Mouse (Mus musculus) ES-Bruce4 (cell line): ENCODE measurements around the gene Tent4a. TPM values are rescaled to one million over a fixed set of nuclear protein-coding genes. Genes with fewer than 3 reads are reported as not detected.

Experiments used
- H3K27ac ChIP-seq: 2 replicates; pipeline ENCODE4 v1.5.1; 2012; ENCODE audit warnings: low read length, inconsistent platforms; ENCODE audit not compliant: insufficient read depth
- H3K27me3 ChIP-seq: 2 replicates; pipeline ENCODE4 v1.6.1; 2012; ENCODE audit warnings: mild to moderate bottlenecking, low read length, inconsistent platforms; ENCODE audit not compliant: control insufficient read depth, poor library complexity, insufficient read depth, severe bottlenecking
- H3K36me3 ChIP-seq: 2 replicates; pipeline ENCODE4 v1.6.1; 2012; ENCODE audit warnings: inconsistent platforms, mild to moderate bottlenecking, low read length, moderate library complexity; ENCODE audit not compliant: control insufficient read depth, poor library complexity, insufficient read depth, severe bottlenecking
- H3K4me1 ChIP-seq: one replicate; pipeline ENCODE4 v1.8.1; 2011; ENCODE audit warnings: low read length; ENCODE audit not compliant: control insufficient read depth, insufficient read depth
- H3K4me3 ChIP-seq: 2 replicates; pipeline ENCODE4 v1.5.1; 2011; ENCODE audit warnings: low read depth, mild to moderate bottlenecking, low read length
- H3K9ac ChIP-seq: 2 replicates; pipeline ENCODE4 v1.6.1; 2012; ENCODE audit warnings: low read depth, mild to moderate bottlenecking, inconsistent platforms; ENCODE audit not compliant: poor library complexity, severe bottlenecking
- H3K9me3 ChIP-seq: replicated peaks from 2 replicates; pipeline ENCODE4 v1.6.1; 2012; ENCODE audit warnings: mild to moderate bottlenecking, low read length, inconsistent platforms; ENCODE audit not compliant: control insufficient read depth, poor library complexity, insufficient read depth, severe bottlenecking
- CTCF ChIP-seq: IDR thresholded peaks from one replicate; pipeline ENCODE4 v1.8.1; 2011; ENCODE audit warnings: low read depth, low read length
- EP300 ChIP-seq: IDR thresholded peaks from 2 replicates; pipeline ENCODE4 v1.6.1; 2011; ENCODE audit warnings: low read depth, low read length; ENCODE audit not compliant: insufficient read depth
- POLR2A ChIP-seq: IDR thresholded peaks from one replicate; pipeline ENCODE4 v1.8.1; 2011; ENCODE audit warnings: low read length; ENCODE audit not compliant: insufficient read depth
- polyA plus RNA-seq: library from polyadenylated mRNA; stranded (reverse); fragments of >200 nt; gene quantifications from 2 replicates; pipeline ENCODE4 v1.2.4, GENCODE M21; 2011; ENCODE audit warnings: low read depth; ENCODE audit not compliant: missing spikeins, insufficient read depth, insufficient read length

Tent4a gene
- polyA plus RNA-seq, 1 experiment = 34.8 TPM

DNA sequence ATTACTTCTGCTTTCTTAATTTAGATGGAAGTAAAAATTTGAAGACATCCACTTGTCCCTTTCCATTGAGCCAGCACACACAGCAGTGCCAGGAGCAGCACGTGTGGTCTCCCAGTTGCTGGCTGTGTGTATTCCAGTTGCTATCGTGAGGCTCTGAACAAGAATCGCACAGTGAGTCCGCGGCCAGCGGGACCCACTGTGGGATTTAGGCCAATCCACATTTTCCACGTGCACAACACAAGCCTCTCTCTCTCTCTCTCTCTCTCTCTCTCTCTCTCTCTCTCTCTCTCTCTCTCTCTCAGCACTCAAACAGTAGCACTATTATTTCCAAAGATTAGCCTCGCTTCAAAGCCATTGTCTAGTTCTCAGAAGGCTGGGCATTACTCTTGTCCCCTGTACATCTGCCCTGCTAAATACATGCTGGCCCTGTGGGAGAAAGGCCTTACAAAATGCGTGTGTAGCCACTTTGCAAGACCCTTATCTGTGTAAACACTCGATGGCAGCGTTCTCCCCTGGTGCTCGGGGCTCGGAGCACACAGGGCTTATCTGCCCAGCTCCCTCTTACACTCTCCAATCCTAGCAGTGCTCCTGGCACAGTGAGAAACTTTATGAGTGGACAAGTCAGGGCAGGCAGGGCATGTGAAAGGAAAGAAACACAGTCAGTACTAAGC lies 25.0 kb upstream of the Tent4a start:
- H3K9me3 ChIP-seq = no peaks in the 10 kb centered on the region
- no peaks in the 10 kb centered on the region for H3K27me3 ChIP-seq
- H3K4me3 ChIP-seq = no peak overlapping the region
- H3K4me1 ChIP-seq = no peaks in the 10 kb centered on the region
- no peak for TF ChIP-seq CTCF
- no peak for TF ChIP-seq EP300
- no peak for TF ChIP-seq POLR2A
- H3K9ac ChIP-seq = no peak overlapping the region
- no peak overlapping the region for H3K27ac ChIP-seq
- H3K36me3 ChIP-seq = no peaks in the 10 kb centered on the region

DNA sequence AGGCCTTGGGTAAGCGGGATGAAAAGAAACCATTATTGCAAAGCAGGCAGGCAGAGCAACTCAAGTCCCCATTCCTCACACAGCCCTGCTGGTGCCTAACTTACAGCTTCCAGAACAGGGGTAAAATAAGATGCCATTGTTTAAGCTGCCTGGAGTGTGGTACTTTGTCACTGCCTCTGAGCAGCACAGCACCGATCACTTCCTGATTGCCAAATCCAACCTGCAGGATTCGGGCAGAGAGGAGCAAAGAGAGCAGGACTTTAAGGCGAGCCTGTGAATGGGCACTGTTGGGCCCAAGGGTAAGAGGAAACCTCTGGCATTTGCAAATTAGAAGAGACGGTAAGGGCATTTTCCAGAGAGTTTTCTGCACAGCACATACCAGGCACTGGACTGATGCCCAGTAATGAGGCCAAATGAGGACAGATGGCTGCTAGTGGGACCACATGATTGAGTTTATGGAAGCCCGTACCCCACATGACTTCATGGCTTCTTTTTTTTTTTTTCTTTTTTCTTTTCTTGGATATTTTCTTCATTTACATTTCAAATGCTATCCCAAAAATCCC lies 23.8 kb upstream of the Tent4a start:
- Histone ChIP-seq H3K9ac (no peak overlapping the region), H3K27me3 (no peaks in the 10 kb centered on the region), H3K27ac (no peak overlapping the region), H3K36me3 (no peaks in the 10 kb centered on the region), H3K4me3 (no peak overlapping the region), H3K4me1 (no peaks in the 10 kb centered on the region), H3K9me3 (no peaks in the 10 kb centered on the region)
- TF ChIP-seq CTCF (no peak), EP300 (no peak)

DNA sequence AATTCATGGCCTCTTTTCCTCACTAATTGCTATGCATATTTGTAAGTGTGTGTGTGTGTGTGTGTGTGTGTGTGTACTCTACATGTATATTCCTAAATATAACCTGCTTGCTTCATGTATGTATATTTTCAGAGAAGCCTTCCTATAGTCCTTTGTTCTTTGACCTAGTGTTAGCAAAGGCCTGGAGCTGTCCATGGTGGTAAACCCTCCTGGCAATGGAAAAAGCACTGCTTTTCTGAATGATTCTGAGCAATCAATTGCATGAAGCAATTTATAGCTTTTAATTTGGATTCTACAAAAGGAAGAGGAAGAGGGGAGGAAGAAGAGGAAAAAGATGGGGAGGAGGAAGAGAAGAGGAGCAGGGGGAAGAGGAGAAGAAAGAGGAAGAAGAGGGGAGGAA lies 22.3 kb upstream of the Tent4a start:
- Histone ChIP-seq H3K36me3 (no peaks in the 10 kb centered on the region), H3K9me3 (no peaks in the 10 kb centered on the region), H3K27me3 (no peaks in the 10 kb centered on the region), H3K27ac (no peak overlapping the region), H3K4me3 (no peak overlapping the region), H3K4me1 (no peaks in the 10 kb centered on the region), H3K9ac (no peak overlapping the region)
- TF ChIP-seq CTCF (no peak), EP300 (no peak), POLR2A (no peak)

DNA sequence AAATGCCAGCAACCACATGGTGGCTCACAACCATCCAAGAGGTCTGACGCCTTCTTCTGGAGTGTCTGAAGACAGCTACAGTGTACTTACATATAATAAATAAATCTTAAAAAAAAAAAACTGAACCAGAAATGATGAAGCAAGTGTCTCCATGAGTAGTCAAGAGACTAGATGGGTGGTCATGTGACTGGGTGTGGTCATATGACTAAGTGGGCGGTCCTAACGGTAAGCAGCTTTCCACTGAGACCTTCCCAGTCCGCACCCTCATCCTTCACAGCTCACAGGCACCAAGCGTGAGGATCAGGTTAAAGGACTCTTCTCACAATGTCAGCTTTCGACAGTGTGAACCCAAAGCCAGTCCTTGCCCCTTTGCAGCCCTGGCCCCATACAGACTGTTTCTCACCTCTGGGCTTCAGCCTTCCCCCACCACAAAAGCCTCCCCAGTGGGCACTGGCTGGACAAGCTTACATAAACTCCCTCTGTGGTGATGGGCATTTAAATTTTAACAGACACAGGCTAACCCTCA lies 21.6 kb upstream of the Tent4a start:
- no peak for TF ChIP-seq EP300
- no peak for TF ChIP-seq CTCF
- TF ChIP-seq POLR2A = no peak
- no peaks in the 10 kb centered on the region for H3K36me3 ChIP-seq
- no peaks in the 10 kb centered on the region for H3K9me3 ChIP-seq
- no peak overlapping the region for H3K27ac ChIP-seq
- H3K27me3 ChIP-seq = no peaks in the 10 kb centered on the region
- H3K4me1 ChIP-seq = no peaks in the 10 kb centered on the region
- no peak overlapping the region for H3K4me3 ChIP-seq
- H3K9ac ChIP-seq = no peak overlapping the region

DNA sequence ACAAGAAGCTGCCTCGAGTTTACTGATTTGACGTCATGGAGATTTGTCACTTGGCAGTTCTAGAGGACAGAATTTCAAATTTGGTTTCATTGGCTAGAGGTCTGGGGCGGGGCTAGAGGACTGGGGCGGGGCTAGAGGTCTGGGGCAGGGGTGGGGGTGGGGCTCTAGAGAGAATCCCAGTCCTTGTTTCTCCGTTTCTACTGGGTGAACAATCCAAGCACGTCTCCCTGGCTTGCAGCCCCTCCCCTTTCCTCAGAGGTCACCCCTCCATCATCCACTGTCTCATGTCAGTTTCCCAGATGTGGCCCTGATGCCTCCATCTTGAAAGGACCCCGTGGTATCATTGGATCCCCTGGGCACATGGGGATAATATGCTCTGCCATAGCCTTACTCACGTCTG lies 20.6 kb upstream of the Tent4a start:
- no peaks in the 10 kb centered on the region for H3K9me3 ChIP-seq
- H3K27ac ChIP-seq = no peak overlapping the region
- no peaks in the 10 kb centered on the region for H3K27me3 ChIP-seq
- no peaks in the 10 kb centered on the region for H3K36me3 ChIP-seq
- no peak overlapping the region for H3K4me3 ChIP-seq
- H3K4me1 ChIP-seq = no peaks in the 10 kb centered on the region
- TF ChIP-seq CTCF (no peak), POLR2A (no peak)
- H3K9ac ChIP-seq = no peak overlapping the region

DNA sequence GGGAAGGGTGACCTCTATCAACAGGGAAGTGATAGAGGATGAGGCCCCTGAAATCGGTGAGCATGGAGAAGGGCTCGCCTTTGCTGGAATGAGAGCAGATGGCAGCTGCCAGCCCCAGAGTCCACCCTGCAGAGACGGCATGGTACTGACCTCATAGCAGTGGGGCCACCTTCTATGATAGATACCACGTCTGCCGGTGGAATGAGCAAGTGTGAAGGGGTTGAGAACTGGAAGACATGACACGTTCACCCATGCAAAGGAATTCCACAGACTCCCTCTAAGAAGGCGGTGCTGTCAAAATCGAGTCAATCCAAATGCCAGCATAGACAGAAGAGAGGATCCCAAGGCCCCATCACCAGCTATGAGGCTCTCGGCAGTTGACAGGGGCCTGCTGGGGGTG lies 19.8 kb upstream of the Tent4a start:
- Histone ChIP-seq H3K4me3 (no peak overlapping the region), H3K4me1 (no peaks in the 10 kb centered on the region), H3K9ac (no peak overlapping the region), H3K9me3 (no peaks in the 10 kb centered on the region), H3K36me3 (no peaks in the 10 kb centered on the region), H3K27me3 (no peaks in the 10 kb centered on the region), H3K27ac (no peak overlapping the region)
- TF ChIP-seq CTCF (no peak), EP300 (no peak), POLR2A (no peak)
